Mouse (Mus musculus): ENCODE measurements around the gene Tbce.

DNA sequence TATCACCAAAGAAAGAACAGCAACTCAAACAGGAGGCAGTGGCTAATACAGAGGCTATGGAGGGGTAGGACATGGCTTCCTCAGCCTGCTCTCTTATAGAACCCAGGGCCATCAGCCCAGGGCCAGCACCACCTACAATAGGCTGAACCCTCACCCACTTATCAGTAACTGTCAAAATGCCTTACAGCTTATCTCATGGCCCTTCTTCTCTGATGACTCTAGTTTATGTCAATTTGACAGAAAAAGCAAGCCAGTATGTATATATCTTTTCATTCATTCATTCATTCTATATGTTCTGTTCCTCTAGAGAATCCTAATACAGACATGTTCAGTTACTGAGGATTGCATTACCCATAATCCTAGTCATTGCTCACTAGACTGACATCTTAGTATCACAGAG lies 21.2 kb downstream of the Tbce start:
- no peak for TF ChIP-seq CTCF (conservative IDR thresholded peaks at IDR 0.05; ENCODE audit: insufficient read depth, insufficient read length, low read depth, low read length)
- no peak for TF ChIP-seq POLR2A (IDR thresholded peaks at IDR 0.05; ENCODE audit: low read depth, low read length)

Data from kidney, adult 2 months (tissue).